Mouse (Mus musculus) kidney, postnatal 0 days (tissue): ENCODE data around the gene Ugt1a1. TPM values are rescaled to one million over a fixed set of nuclear protein-coding genes. Genes with fewer than 3 reads are reported as not detected.

Experiments used
- ATAC-seq: fragments of 200-750 bp; cut with Nextera tagmentation; replicated peaks from 2 replicates; pipeline ENCODE4 v1.8.0; 2017; ENCODE audit warnings: low read depth, moderate number of reproducible peaks, moderate TSS enrichment, moderate library complexity; ENCODE audit not compliant: low FRiP score
- DNase-seq: peaks from one replicate; pipeline ENCODE4 v3.0.0-alpha.2; 2016; ENCODE audit warnings: low spot score
- H3K27ac ChIP-seq: fragments of 300-500 bp; sonication (generic); 2 replicates; pipeline ENCODE4 v1.5.1; 2014; ENCODE audit warnings: mild to moderate bottlenecking
- H3K27me3 ChIP-seq: fragments of 300-500 bp; sonication (generic); 2 replicates; pipeline ENCODE4 v1.6.1; 2014; ENCODE audit warnings: low read length, mixed read lengths; ENCODE audit not compliant: insufficient read depth
- H3K36me3 ChIP-seq: fragments of 300-500 bp; sonication (generic); 2 replicates; pipeline ENCODE4 v1.6.1; 2014; ENCODE audit warnings: low read length, mixed read lengths; ENCODE audit not compliant: insufficient read depth
- H3K4me1 ChIP-seq: fragments of 300-500 bp; sonication (generic); replicated peaks from 2 replicates; pipeline ENCODE4 v1.6.1; 2014; ENCODE audit warnings: antibody characterized with exemption, low read length, mixed read lengths; ENCODE audit not compliant: insufficient read depth
- H3K4me2 ChIP-seq: fragments of 300-500 bp; sonication (generic); 2 replicates; pipeline ENCODE4 v1.6.1; 2014; ENCODE audit warnings: mild to moderate bottlenecking, low read length, moderate library complexity, mixed read lengths
- H3K4me3 ChIP-seq: fragments of 300-500 bp; sonication (generic); replicated peaks from 2 replicates; pipeline ENCODE4 v1.5.1; 2014; ENCODE audit warnings: low read depth, low read length
- H3K9ac ChIP-seq: fragments of 300-500 bp; sonication (generic); 2 replicates; pipeline ENCODE4 v1.6.1; 2014; ENCODE audit warnings: low read depth, low read length
- H3K9me3 ChIP-seq: fragments of 300-500 bp; sonication (generic); replicated peaks from 2 replicates; pipeline ENCODE4 v1.6.1; 2016; ENCODE audit warnings: low read length, inconsistent platforms, mixed read lengths
- CTCF ChIP-seq: IDR thresholded peaks from 2 replicates; pipeline ENCODE4 v1.5.1; 2016; ENCODE audit warnings: antibody characterized with exemption, low read depth, mild to moderate bottlenecking, moderate library complexity
- WGBS: fragments of 180-500 bp; shearing (Covaris S2); extraction: QIAGEN DNeasy Blood & Tissue Kit; methylation state at CpG from one replicate; pipeline ENCODE4 v1.1.7; 2014; 5-methylcytosine and 5-hydroxymethylcytosine counted together
- polyA plus RNA-seq: library from polyadenylated mRNA; unstranded; fragments of >200 nt; fragmentation: Nextera tagmentation; extraction: Ambion mirVana; gene quantifications from 2 replicates; pipeline ENCODE4 v1.2.1, GENCODE M21; 2015

The Ugt1a1 gene
- polyA plus RNA-seq, 1 experiment from 2014 or later: 6.2 TPM

- Histone ChIP-seq H3K9ac (no peak overlapping the region), H3K27ac (no peak overlapping the region), H3K36me3 (no peaks in the 10 kb centered on the region), H3K27me3 (no peaks in the 10 kb centered on the region), H3K9me3 (peaks cover 38% of the 10 kb centered on the region), H3K4me1 (no peaks in the 10 kb centered on the region), H3K4me3 (no peak overlapping the region), H3K4me2 (no peak overlapping the region)
- TF ChIP-seq CTCF: no peak
- ATAC-seq (no peak), DNase-seq (no peak)
- WGBS: 44% methylated on average over 2 of the region's 2 CpGs
These were observed 35.9 kb downstream of the Ugt1a1 start for GRCm38 (mm10) chr1:88247660-88248059.

- no peak overlapping the region for H3K27ac ChIP-seq
- no peak overlapping the region for H3K4me3 ChIP-seq
- no peaks in the 10 kb centered on the region for H3K4me1 ChIP-seq
- no peaks in the 10 kb centered on the region for H3K27me3 ChIP-seq
- TF ChIP-seq CTCF: no peak
- no peak for DNase-seq
- H3K4me2 ChIP-seq: no peak overlapping the region
- 70% methylated on average over 4 of the region's 4 CpGs for WGBS
- ATAC-seq: no peak
- H3K9ac ChIP-seq: no peak overlapping the region
- peaks cover 38% of the 10 kb centered on the region for H3K9me3 ChIP-seq
- H3K36me3 ChIP-seq: no peaks in the 10 kb centered on the region
These were observed 36.9 kb downstream of the Ugt1a1 start for GRCm38 (mm10) chr1:88248658-88249057.

GRCm38 (mm10) chr1:88249596-88249995 lies 37.8 kb downstream of the Ugt1a1 start:
- Histone ChIP-seq H3K27ac (no peak overlapping the region), H3K4me2 (no peak overlapping the region), H3K9ac (no peak overlapping the region), H3K4me1 (no peaks in the 10 kb centered on the region), H3K4me3 (no peak overlapping the region), H3K36me3 (no peaks in the 10 kb centered on the region), H3K27me3 (no peaks in the 10 kb centered on the region), H3K9me3 (peaks cover 38% of the 10 kb centered on the region)
- ATAC-seq (no peak), DNase-seq (no peak)
- 75% methylated on average over 7 of the region's 7 CpGs for WGBS
- TF ChIP-seq CTCF: no peak

- Histone ChIP-seq H3K9ac (no peak overlapping the region), H3K4me2 (no peak overlapping the region), H3K36me3 (no peaks in the 10 kb centered on the region), H3K27ac (no peak overlapping the region), H3K9me3 (peaks cover 35% of the 10 kb centered on the region), H3K4me3 (no peak overlapping the region), H3K4me1 (no peaks in the 10 kb centered on the region), H3K27me3 (no peaks in the 10 kb centered on the region)
- no peak for DNase-seq
- no peak for TF ChIP-seq CTCF
- no peak for ATAC-seq
- 83% methylated on average over 5 of the region's 5 CpGs for whole genome bisulfite sequencing
These were observed 38.3 kb downstream of the Ugt1a1 start for GRCm38 (mm10) chr1:88250023-88250422.

GRCm38 (mm10) chr1:88253106-88253505 lies 41.3 kb downstream of the Ugt1a1 start:
- Histone ChIP-seq H3K27me3 (no peaks in the 10 kb centered on the region), H3K27ac (no peak overlapping the region), H3K4me3 (no peak overlapping the region), H3K36me3 (no peaks in the 10 kb centered on the region), H3K4me1 (no peaks in the 10 kb centered on the region), H3K9me3 (peaks cover 17% of the 10 kb centered on the region), H3K9ac (no peak overlapping the region), H3K4me2 (no peak overlapping the region)
- ATAC-seq (0 out of 2 replicates have a peak, but pooled peaks have one; percentile 8), DNase-seq (no peak)
- no peak for TF ChIP-seq CTCF
- 62% methylated on average over 8 of the region's 8 CpGs for WGBS

- ATAC-seq (no peak), DNase-seq (no peak)
- H3K4me1 ChIP-seq: no peaks in the 10 kb centered on the region
- H3K27me3 ChIP-seq: no peaks in the 10 kb centered on the region
- H3K36me3 ChIP-seq: no peaks in the 10 kb centered on the region
- H3K9ac ChIP-seq: no peak overlapping the region
- no peak overlapping the region for H3K4me3 ChIP-seq
- no peak overlapping the region for H3K27ac ChIP-seq
- TF ChIP-seq CTCF: no peak
- H3K9me3 ChIP-seq: peaks cover 17% of the 10 kb centered on the region
- H3K4me2 ChIP-seq: no peak overlapping the region
- WGBS: 70% methylated on average over 6 of the region's 6 CpGs
These were observed 41.8 kb downstream of the Ugt1a1 start for GRCm38 (mm10) chr1:88253540-88253939.

GRCm38 (mm10) chr1:88254793-88255465 lies 43.2 kb downstream of the Ugt1a1 start:
- H3K4me2 ChIP-seq: no peak overlapping the region
- WGBS: 79% methylated on average over 12 of the region's 12 CpGs
- H3K9ac ChIP-seq: no peak overlapping the region
- peaks cover 16% of the 10 kb centered on the region for H3K9me3 ChIP-seq
- H3K27ac ChIP-seq: no peak overlapping the region
- no peak for TF ChIP-seq CTCF
- H3K4me1 ChIP-seq: peaks cover 8% of the 10 kb centered on the region
- no peaks in the 10 kb centered on the region for H3K27me3 ChIP-seq
- DNase-seq (no peak), ATAC-seq (no peak)
- H3K36me3 ChIP-seq: 0 out of 2 replicates have a peak, but pooled peaks cover 2% of the 10 kb centered on the region
- H3K4me3 ChIP-seq: no peak overlapping the region
